9 mouse cellular contexts compared by ENCODE assay signal in the genomic region with DNA sequence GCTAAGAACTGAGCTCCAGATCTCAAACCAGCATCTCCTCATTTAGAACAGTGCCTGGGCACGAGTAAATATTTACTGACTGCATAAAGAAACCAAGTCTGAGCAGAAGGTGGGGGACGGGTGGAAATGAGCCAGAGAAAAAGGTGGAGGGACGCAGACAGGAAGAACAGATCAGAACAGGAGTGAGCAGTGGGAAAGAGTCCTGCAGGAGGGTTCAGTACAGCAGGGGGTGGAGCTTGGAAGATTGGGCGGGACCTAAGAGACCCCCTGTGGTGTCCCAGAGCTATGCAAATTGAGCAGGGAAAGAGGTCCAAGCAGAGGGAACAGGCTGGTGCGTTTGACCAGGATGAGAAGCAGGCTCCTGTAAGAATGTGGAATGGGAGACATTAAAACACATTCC. TPM values are rescaled to one million over a fixed set of nuclear protein-coding genes. Genes with fewer than 3 reads are reported as not detected.
A peak's percentile ranks its signal among the peaks of the same experiment; 100 is the strongest.
DNase-seq lines count a peak whose midpoint lies in the region; ATAC-seq lines count a peak whose summit lies in the region.
"Had no signal": no experiment of that assay in that cellular context is flagged by ENCODE, and none has a peak within 500 bp of the region (broad histone marks: within the 10 kb centered on the region; RNA-seq: fewer than 3 reads in every experiment).

No protein-coding gene starts in this region.

- no peak overlapping the region for H3K9ac ChIP-seq in intestine, embryonic 14.5 days (ENCODE audit: low read length)
- H3K9ac ChIP-seq in midbrain, embryonic 15.5 days: no peak overlapping the region

- peaks cover 63% of the 10 kb centered on the region for H3K27me3 ChIP-seq in embryonic facial prominence, embryonic 10.5 days (replicated peaks; ENCODE audit: low read depth, poor library complexity, severe bottlenecking)
- H3K27me3 ChIP-seq in intestine, embryonic 14.5 days (replicated peaks; ENCODE audit: control insufficient read depth, insufficient read depth, low read length): peaks cover 30% of the 10 kb centered on the region
- H3K27me3 ChIP-seq in midbrain, embryonic 15.5 days (replicated peaks): peaks cover 12% of the 10 kb centered on the region; the same call in 1 of the 2 replicates

- no peak for ATAC-seq in intestine, embryonic 14.5 days (replicated peaks; ENCODE audit: low FRiP score, low TSS enrichment, low read depth)
- ATAC-seq in midbrain, embryonic 15.5 days (replicated peaks): no peak

- H3K4me3 ChIP-seq in embryonic facial prominence, embryonic 10.5 days: peak overlapping the region; percentile 50
- H3K4me3 ChIP-seq in intestine, embryonic 14.5 days (ENCODE audit: low read depth, low read length): peak overlapping the region; percentile 3
- no peak overlapping the region for H3K4me3 ChIP-seq in midbrain, embryonic 15.5 days

- H3K4me2 ChIP-seq in intestine, embryonic 14.5 days (ENCODE audit: low read length): peak overlapping the region; percentile 41
- H3K4me2 ChIP-seq in midbrain, embryonic 15.5 days: peak overlapping the region; percentile 35

- no peaks in the 10 kb centered on the region for H3K36me3 ChIP-seq in embryonic facial prominence, embryonic 10.5 days (replicated peaks)
- no peaks in the 10 kb centered on the region for H3K36me3 ChIP-seq in intestine, embryonic 14.5 days (ENCODE audit: control insufficient read depth, insufficient read depth, low read length)
- H3K36me3 ChIP-seq in midbrain, embryonic 15.5 days (replicated peaks): no peaks in the 10 kb centered on the region

- H3K9me3 ChIP-seq in embryonic facial prominence, embryonic 10.5 days: no peaks in the 10 kb centered on the region
- H3K9me3 ChIP-seq in intestine, embryonic 14.5 days (ENCODE audit: control insufficient read depth, low read length): no peaks in the 10 kb centered on the region
- no peaks in the 10 kb centered on the region for H3K9me3 ChIP-seq in midbrain, embryonic 15.5 days

- WGBS in embryonic facial prominence, embryonic 10.5 days: 25% methylated on average over 5 of the region's 5 CpGs
- WGBS in intestine, embryonic 14.5 days: 4% methylated on average over 5 of the region's 5 CpGs
- 25% methylated on average over 5 of the region's 5 CpGs for WGBS in midbrain, embryonic 15.5 days

- H3K4me1 ChIP-seq in embryonic facial prominence, embryonic 10.5 days: peaks cover 26% of the 10 kb centered on the region
- no peaks in the 10 kb centered on the region; the same call in 1 of the 2 replicates for H3K4me1 ChIP-seq in intestine, embryonic 14.5 days (replicated peaks; ENCODE audit: control insufficient read depth, insufficient read depth, low read length)
- H3K4me1 ChIP-seq in midbrain, embryonic 15.5 days: peaks cover 29% of the 10 kb centered on the region

- H3K27ac ChIP-seq in embryonic facial prominence, embryonic 10.5 days (replicated peaks): no peak overlapping the region
- H3K27ac ChIP-seq in intestine, embryonic 14.5 days (ENCODE audit: low read depth): no peak overlapping the region
- no peak overlapping the region for H3K27ac ChIP-seq in midbrain, embryonic 15.5 days
- H3K27ac ChIP-seq: macrophage had no signal

- peak; percentile 10 for DNase-seq in kidney, adult 18-20 months
- DNase-seq in kidney, postnatal 10 days: no peak
- peak; percentile 36 for DNase-seq in embryonic facial prominence, embryonic 10.5 days (ENCODE audit: low spot score)
- peak; percentile 62 for DNase-seq in intestine, embryonic 14.5 days (ENCODE audit: low spot score)
- DNase-seq in cerebellum, adult 9-10 months: no peak
- DNase-seq in thymus, postnatal 4 days: no peak
- DNase-seq in layer of hippocampus, adult 18-20 months (ENCODE audit: low spot score in 2 of 2): no peak

RNA-seq across cellular contexts. Expression of a gene that starts 37.1 kb away (rescaled TPM):
- polyA plus RNA-seq in embryonic facial prominence, embryonic 10.5 days (2016; fragmentation: Nextera tagmentation; extraction: Ambion mirVana): 0.34 TPM in 2 replicates
- 0.09 and 0.15 TPM in 2 replicates for polyA plus RNA-seq in intestine, embryonic 14.5 days (2014; fragmentation: Nextera tagmentation; extraction: Ambion mirVana)
- 0.74 and 0.78 TPM in 2 replicates for polyA plus RNA-seq in midbrain, embryonic 15.5 days (2015; fragmentation: Nextera tagmentation; extraction: Ambion mirVana)
- 10 to 100 TPM; 10.1 to 11.1 TPM for total RNA-seq in layer of hippocampus, adult 18-20 months (2021)
- polyA plus RNA-seq: macrophage had no signal

Comparison
In these comparisons a context has a peak if more than half of its experiments do, and no peak if none do; other contexts are left out.
1. DNase-seq: peak in kidney, adult 18-20 months (single experiment), embryonic facial prominence, embryonic 10.5 days (single experiment) and intestine, embryonic 14.5 days (single experiment); none in kidney, postnatal 10 days (single experiment), cerebellum, adult 9-10 months (single experiment), thymus, postnatal 4 days (single experiment) and layer of hippocampus, adult 18-20 months (0 of 2).